Mouse (Mus musculus) lung, adult 2 months (tissue): ENCODE measurements around the gene Smok2b.
"Not testable (repeated sequence)": the region's sequence is repeated elsewhere in the genome, so short reads cannot be mapped to it uniquely, and the experiment has no call there.

Experiments
- CTCF ChIP-seq: fragments of 200-500 bp; IDR thresholded peaks from 2 replicates; pipeline ENCODE4 v1.5.1; 2011; ENCODE audit warnings: mild to moderate bottlenecking, low read length, control low read depth; ENCODE audit not compliant: insufficient read depth
- POLR2A ChIP-seq: fragments of 200-500 bp; IDR thresholded peaks from 2 replicates; pipeline ENCODE4 v1.6.1; 2011; ENCODE audit warnings: low read depth, mild to moderate bottlenecking, control low read depth, low read length, borderline replicate concordance; ENCODE audit errors: extremely low read depth

- TF ChIP-seq CTCF, POLR2A: not testable (repeated sequence)
Measured at GRCm38 (mm10) chr17:13199880-13200409, 30.1 kb upstream of the Smok2b start.
